In genomic region chr3:36310642-36311267, GRCm38 (mm10) we compare ENCODE assay signal across 9 mouse cellular contexts.
DNase-seq lines count a peak whose midpoint lies in the region; ATAC-seq lines count a peak whose summit lies in the region.
"Had no signal": no experiment of that assay in that cellular context is flagged by ENCODE, and none has a peak within 500 bp of the region (broad histone marks: within the 10 kb centered on the region; RNA-seq: fewer than 3 reads in every experiment).

No protein-coding gene starts in this region.

- peak overlapping the region; percentile 50 for H3K4me2 ChIP-seq in kidney, embryonic 15.5 days
- H3K4me2 ChIP-seq in embryonic facial prominence, embryonic 15.5 days (replicated peaks) = peak overlapping the region; percentile 34; the same call in 1 of the 2 replicates
- H3K4me2 ChIP-seq in intestine, embryonic 16.5 days (ENCODE audit: low read depth, low read length) = 0 out of 2 replicates have a peak overlapping the region, but pooled peaks have one; percentile 11
- peak overlapping the region; percentile 47 for H3K4me2 ChIP-seq in neural tube, embryonic 13.5 days

- ATAC-seq in kidney, embryonic 15.5 days (replicated peaks; ENCODE audit: low FRiP score) = peak; percentile 70; the same call in 1 of the 2 replicates
- peak; percentile 34; the same call in 1 of the 2 replicates for ATAC-seq in embryonic facial prominence, embryonic 15.5 days (ENCODE audit: insufficient number of reproducible peaks, low FRiP score, low TSS enrichment, low read depth)
- ATAC-seq in intestine, embryonic 16.5 days = no peak
- ATAC-seq in neural tube, embryonic 13.5 days (ENCODE audit: low read depth) = no peak

- no peaks in the 10 kb centered on the region for H3K36me3 ChIP-seq in kidney, embryonic 15.5 days
- no peaks in the 10 kb centered on the region for H3K36me3 ChIP-seq in embryonic facial prominence, embryonic 15.5 days
- no peaks in the 10 kb centered on the region for H3K36me3 ChIP-seq in intestine, embryonic 16.5 days (ENCODE audit: control insufficient read depth, insufficient read depth, low read length)
- H3K36me3 ChIP-seq in neural tube, embryonic 13.5 days = no peaks in the 10 kb centered on the region

- WGBS in kidney, embryonic 15.5 days = 3% methylated on average over 9 of the region's 9 CpGs
- 3% methylated on average over 9 of the region's 9 CpGs for WGBS in embryonic facial prominence, embryonic 15.5 days
- 3% methylated on average over 9 of the region's 9 CpGs for WGBS in intestine, embryonic 16.5 days
- 4% methylated on average over 9 of the region's 9 CpGs for WGBS in neural tube, embryonic 13.5 days

- no peak for DNase-seq in kidney, adult 9 months
- no peak for DNase-seq in cerebellum, adult 8-10 months
- DNase-seq in c-Kit-positive CD71-positive TER-119-positive erythroid progenitor cells, embryonic 14.5 days (ENCODE audit: low spot score) = no peak
- DNase-seq in gastrocnemius, postnatal 4 days (ENCODE audit: low spot score in 2 of 2) = no peak

- H3K9me3 ChIP-seq in kidney, embryonic 15.5 days (replicated peaks) = no peaks in the 10 kb centered on the region
- H3K9me3 ChIP-seq in embryonic facial prominence, embryonic 15.5 days (replicated peaks) = no peaks in the 10 kb centered on the region
- no peaks in the 10 kb centered on the region for H3K9me3 ChIP-seq in intestine, embryonic 16.5 days (ENCODE audit: control insufficient read depth, low read length)
- H3K9me3 ChIP-seq in neural tube, embryonic 13.5 days = no peaks in the 10 kb centered on the region

- peak overlapping the region; percentile 12; the same call in 1 of the 2 replicates for H3K4me3 ChIP-seq in kidney, embryonic 15.5 days (replicated peaks)
- H3K4me3 ChIP-seq in embryonic facial prominence, embryonic 15.5 days (replicated peaks) = no peak overlapping the region
- H3K4me3 ChIP-seq in intestine, embryonic 16.5 days (ENCODE audit: low read length) = no peak overlapping the region
- H3K4me3 ChIP-seq in neural tube, embryonic 13.5 days = 0 out of 2 replicates have a peak overlapping the region, but pooled peaks have one; percentile 13

- H3K4me1 ChIP-seq in kidney, embryonic 15.5 days = no peaks in the 10 kb centered on the region
- peaks cover 5% of the 10 kb centered on the region for H3K4me1 ChIP-seq in embryonic facial prominence, embryonic 15.5 days
- H3K4me1 ChIP-seq in intestine, embryonic 16.5 days (ENCODE audit: control insufficient read depth, insufficient read depth, low read length) = no peaks in the 10 kb centered on the region
- H3K4me1 ChIP-seq in neural tube, embryonic 13.5 days (replicated peaks) = 0 out of 2 replicates have a peak, but pooled peaks cover 7% of the 10 kb centered on the region

- H3K27me3 ChIP-seq in kidney, embryonic 15.5 days = no peaks in the 10 kb centered on the region
- H3K27me3 ChIP-seq in embryonic facial prominence, embryonic 15.5 days = no peaks in the 10 kb centered on the region
- no peaks in the 10 kb centered on the region for H3K27me3 ChIP-seq in intestine, embryonic 16.5 days (replicated peaks; ENCODE audit: control insufficient read depth, insufficient read depth, low read length)
- 0 out of 2 replicates have a peak, but pooled peaks cover 5% of the 10 kb centered on the region for H3K27me3 ChIP-seq in neural tube, embryonic 13.5 days

- H3K27ac ChIP-seq in kidney, embryonic 15.5 days = no peak overlapping the region
- no peak overlapping the region for H3K27ac ChIP-seq in embryonic facial prominence, embryonic 15.5 days (replicated peaks)
- H3K27ac ChIP-seq in intestine, embryonic 16.5 days (ENCODE audit: low read length) = no peak overlapping the region
- no peak overlapping the region for H3K27ac ChIP-seq in neural tube, embryonic 13.5 days (replicated peaks)
- H3K27ac ChIP-seq: macrophage had no signal

- no peak overlapping the region for H3K9ac ChIP-seq in kidney, embryonic 15.5 days
- no peak overlapping the region for H3K9ac ChIP-seq in embryonic facial prominence, embryonic 15.5 days
- H3K9ac ChIP-seq in intestine, embryonic 16.5 days (ENCODE audit: low read depth, low read length) = no peak overlapping the region
- no peak overlapping the region for H3K9ac ChIP-seq in neural tube, embryonic 13.5 days

Comparison
In these comparisons a context has a peak if more than half of its experiments do, and no peak if none do; other contexts are left out.
1. ATAC-seq: peak in kidney, embryonic 15.5 days (single experiment) and embryonic facial prominence, embryonic 15.5 days (single experiment); none in intestine, embryonic 16.5 days (single experiment) and neural tube, embryonic 13.5 days (single experiment).
2. H3K4me3 ChIP-seq: peak in kidney, embryonic 15.5 days (single experiment) and neural tube, embryonic 13.5 days (single experiment); none in embryonic facial prominence, embryonic 15.5 days (single experiment) and intestine, embryonic 16.5 days (single experiment).
3. Peak in every context shown above with its lines, with median percentiles within 50 percentile points of each other: H3K4me2 ChIP-seq.